Mouse (Mus musculus): Measurements from ENCODE around the gene Mrpl52. TPM values are rescaled to one million over a fixed set of nuclear protein-coding genes. Genes with fewer than 3 reads are reported as not detected.

Gene Mrpl52
- total RNA-seq (2023) = 10 to 100 TPM; 77.0 to 87.1 TPM

DNA sequence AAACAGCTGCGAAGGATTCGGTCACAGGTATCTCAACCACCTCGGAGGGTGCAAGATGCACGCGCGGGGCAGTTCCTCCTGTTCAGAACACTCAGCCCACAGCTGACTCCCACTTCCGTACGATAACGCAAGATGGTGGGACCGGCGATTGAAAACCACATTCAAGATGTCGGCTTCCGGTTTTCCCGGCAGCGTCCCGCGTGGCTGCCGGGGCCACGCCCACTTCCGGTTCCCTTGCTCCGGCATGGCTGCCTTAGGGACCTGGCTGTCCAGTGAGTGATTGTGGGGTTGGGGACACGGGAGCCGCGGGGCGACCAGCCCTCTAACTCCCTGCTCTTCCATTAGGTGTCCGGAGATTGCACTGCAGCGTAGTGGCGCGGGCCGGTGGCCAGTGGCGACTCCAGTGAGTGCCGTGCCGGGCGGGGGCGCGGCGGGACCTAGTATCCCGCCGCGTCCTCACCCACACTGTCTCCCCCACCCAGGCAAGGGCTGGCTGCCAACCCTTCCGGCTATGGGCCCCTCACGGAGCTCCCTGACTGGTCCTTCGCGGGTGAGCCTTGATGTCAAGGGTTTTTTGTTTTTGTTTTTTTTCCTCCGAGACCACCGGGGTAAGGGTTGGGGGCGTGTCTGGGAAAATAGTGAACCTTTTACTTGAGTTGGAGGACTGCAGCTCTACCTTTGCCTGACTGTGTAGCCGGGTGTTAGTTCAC, at the start of gene Mrpl52:
Gene Mrpl52, plus strand, starts transcription at position 221 of the 710 bp plus-strand sequence.

DNA sequence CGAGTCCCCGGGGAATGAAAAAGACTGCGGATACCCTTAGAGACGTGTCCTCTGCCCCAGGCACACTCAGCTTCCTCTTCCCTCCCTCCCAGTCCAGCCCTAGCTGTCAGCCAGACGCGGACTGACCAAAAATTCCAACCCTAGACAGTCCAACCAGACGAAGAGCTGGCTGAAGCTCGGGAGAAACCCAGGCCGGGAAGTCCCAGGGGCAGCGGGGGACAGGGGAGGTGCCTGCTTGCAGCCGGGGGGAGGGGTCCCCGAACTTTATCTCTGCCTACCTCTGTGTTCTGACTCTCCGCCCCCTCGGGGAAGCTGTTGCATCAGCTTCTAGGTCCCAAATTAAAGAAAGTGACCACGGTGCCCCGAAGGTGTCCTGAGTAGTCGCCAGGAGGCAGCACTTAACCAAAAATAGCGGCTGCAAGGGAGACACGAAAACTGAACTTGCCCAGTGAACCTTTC, 9.1 kb upstream of the Mrpl52 start, which contains the start of gene Slc7a7:
Gene Slc7a7, minus strand, starts transcription at position 158 of the 459 bp plus-strand sequence.

DNA sequence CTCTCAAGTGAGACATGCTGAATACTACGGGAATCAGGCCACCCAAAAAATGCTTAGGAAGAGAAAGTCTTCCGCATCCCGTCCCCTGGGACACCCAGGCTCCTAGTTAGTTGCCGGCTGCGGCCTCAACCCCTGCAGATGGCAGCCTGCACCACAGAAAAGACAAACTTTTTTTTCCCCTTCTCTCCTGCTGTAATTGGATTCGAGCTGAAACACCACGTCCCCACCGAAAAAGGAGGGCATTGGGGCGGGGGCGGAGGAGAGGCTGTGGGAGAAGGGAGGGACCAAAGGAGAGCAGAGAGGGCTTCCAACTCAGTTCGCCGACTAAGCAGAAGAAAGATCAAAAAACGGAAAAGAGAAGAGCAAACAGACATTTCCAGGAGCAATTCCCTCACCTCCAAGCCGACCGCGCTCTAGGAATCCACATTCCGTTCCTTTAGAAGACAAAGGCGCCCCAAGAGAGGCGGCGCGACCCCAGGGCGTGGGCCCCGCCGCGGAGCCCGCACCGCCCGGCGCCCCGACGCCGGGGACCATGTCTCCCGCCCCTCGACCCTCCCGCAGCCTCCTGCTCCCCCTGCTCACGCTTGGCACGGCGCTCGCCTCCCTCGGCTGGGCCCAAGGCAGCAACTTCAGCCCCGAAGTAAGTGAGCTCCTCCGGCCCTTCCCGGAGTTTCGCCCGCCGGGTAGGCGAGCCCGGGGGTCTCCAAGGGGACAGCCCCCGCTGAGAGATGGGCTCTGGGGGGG, 4.8 kb downstream of the Mrpl52 start, which contains the start of gene Mmp14:
Gene Mmp14, plus strand, starts transcription at position 279 of the 744 bp plus-strand sequence.

DNA sequence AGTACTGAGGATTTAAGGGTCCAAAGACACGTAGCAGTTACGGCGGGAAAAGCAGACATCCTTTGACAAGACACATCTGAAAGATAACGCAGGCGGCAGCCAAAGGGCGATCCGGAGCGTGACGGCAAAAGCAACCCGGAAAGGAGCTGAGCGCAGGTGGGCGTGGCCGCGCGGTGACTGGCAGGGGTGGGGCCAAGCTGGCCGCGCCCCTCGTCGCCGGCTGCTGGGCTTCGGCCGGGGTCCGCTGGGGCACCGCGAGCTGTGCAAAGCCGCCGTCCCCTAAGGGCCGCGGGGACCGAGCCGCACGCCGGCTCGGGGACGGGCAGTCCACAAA, 37.2 kb downstream of the Mrpl52 start, which contains the start of gene Lrp10:
Gene Lrp10, plus strand, starts transcription at position 179 of the 334 bp plus-strand sequence.

DNA sequence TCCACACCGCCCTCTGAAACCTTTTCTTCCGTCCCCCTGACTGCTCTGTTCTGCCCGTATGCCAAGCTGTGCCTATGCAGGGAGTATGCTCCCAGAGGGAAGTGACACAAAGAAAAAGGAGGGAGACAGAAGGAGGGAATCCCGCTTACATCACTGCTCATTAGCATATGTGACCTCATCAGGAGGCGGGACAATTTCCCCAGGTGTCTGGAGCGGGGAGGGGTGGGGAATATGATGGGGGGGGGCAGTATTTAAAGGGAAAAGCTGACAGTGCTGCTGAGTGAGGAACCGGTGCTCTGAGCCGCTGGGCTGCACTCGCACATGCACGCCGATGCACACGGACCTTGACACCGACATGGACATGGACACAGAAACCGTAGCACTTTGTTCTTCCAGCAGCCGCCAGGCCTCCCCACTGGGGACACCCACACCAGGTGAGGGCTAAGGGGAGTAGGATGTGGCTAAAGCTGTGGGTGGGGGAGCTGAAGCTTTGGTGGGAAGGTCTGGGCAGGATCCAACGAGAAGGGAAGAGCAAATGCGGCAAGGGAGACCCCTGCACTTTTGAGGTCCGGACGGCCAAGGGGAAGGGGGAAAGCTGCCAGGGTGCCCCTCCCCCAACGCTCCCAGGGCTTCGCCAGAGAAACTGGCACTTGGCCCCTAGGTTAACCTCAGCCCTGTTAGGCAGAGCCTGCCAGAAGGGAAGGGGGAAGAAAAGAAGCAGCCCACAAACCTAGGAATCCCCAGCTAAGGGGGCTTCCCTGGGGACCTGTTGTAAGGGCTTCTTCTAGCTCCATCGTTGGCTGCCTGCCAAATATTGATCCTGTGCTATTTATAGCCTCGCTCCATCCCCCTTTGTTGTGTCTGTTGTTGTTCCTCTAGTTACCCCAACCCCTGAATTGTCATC, 49.5 kb downstream of the Mrpl52 start, which contains the start of gene Rem2:
Gene Rem2, plus strand, starts transcription at position 160 of the 904 bp plus-strand sequence.

Other genes starting within 250 kb of the Mrpl52 start
- 100 to 1,000 TPM; 104 to 119 TPM for gene Dad1, start 172.8 kb upstream of the Mrpl52 start, total RNA-seq (2023)
- 10 to 100 TPM; 46.3 to 52.7 TPM for gene Abhd4, start 172.7 kb upstream of the Mrpl52 start, total RNA-seq (2023)
- gene Olfr49, start 142.0 kb upstream of the Mrpl52 start, total RNA-seq (2023) = not detected
- 10 to 100 TPM; 69.3 to 69.9 TPM for gene Oxa1l, start 66.1 kb upstream of the Mrpl52 start, total RNA-seq (2023)
- 10 to 100 TPM; 67.4 to 75.2 TPM for gene Slc7a7, start 9.1 kb upstream of the Mrpl52 start, total RNA-seq (2023)
- gene Mmp14, start 4.7 kb downstream of the Mrpl52 start, total RNA-seq (2023) = 1 to 10 TPM; 1.4 to 2.5 TPM
- 100 to 1,000 TPM; 109 to 130 TPM for gene Lrp10, start 37.2 kb downstream of the Mrpl52 start, total RNA-seq (2023)
- gene Rem2, start 49.2 kb downstream of the Mrpl52 start, total RNA-seq (2023) = not detected
- 10 to 100 TPM; 13.4 to 14.5 TPM for gene Prmt5, start 90.6 kb downstream of the Mrpl52 start, total RNA-seq (2023)
- gene Haus4, start 127.7 kb downstream of the Mrpl52 start, total RNA-seq (2023) = 1 to 10 TPM; 7.1 to 7.4 TPM
- gene Ajuba, start 150.6 kb downstream of the Mrpl52 start, total RNA-seq (2023) = under 1 TPM; 0.79 to 0.84 TPM
- gene 4931414P19Rik, start 179.1 kb downstream of the Mrpl52 start, total RNA-seq (2023) = 1 to 10 TPM; 6.6 to 7.8 TPM
- gene Psmb5, start 191.1 kb downstream of the Mrpl52 start, total RNA-seq (2023) = 10 to 100 TPM; 63.1 to 66.7 TPM
- not detected for gene Psmb11, start 194.5 kb downstream of the Mrpl52 start, total RNA-seq (2023)
- gene Gm17606, start 214.0 kb downstream of the Mrpl52 start, total RNA-seq (2023) = not detected
- gene Cdh24, start 214.5 kb downstream of the Mrpl52 start, total RNA-seq (2023) = 1 to 10 TPM in 1 of 2 experiments, under 1 TPM in 1; 0.76 to 2.9 TPM